Mouse (Mus musculus): Measurements from ENCODE around the gene Osbp2. TPM values are rescaled to one million over a fixed set of nuclear protein-coding genes. Genes with fewer than 3 reads are reported as not detected.
A peak's percentile ranks its signal among the peaks of the same experiment; 100 is the strongest.

Gene Osbp2
- polyA plus RNA-seq, 1 experiment from 2014 or later: 0.93 TPM

GRCm38 (mm10) chr11:3731469-3731868 is 132.2 kb downstream of the Osbp2 start:
- no peaks in the 10 kb centered on the region for H3K9me3 ChIP-seq (ENCODE audit: control insufficient read depth, low read length)
- H3K4me3 ChIP-seq (ENCODE audit: low read depth, low read length): no peak overlapping the region
- no peak for DNase-seq (ENCODE audit: low spot score)
- H3K4me2 ChIP-seq (ENCODE audit: low read depth, low read length): no peak overlapping the region
- no peak overlapping the region for H3K27ac ChIP-seq (replicated peaks; ENCODE audit: low read depth, low read length)
- H3K4me1 ChIP-seq (ENCODE audit: control insufficient read depth, insufficient read depth, low read length): no peaks in the 10 kb centered on the region
- 89% methylated on average over 4 of the region's 4 CpGs for WGBS
- H3K36me3 ChIP-seq (ENCODE audit: control insufficient read depth, insufficient read depth, low read length): no peaks in the 10 kb centered on the region
- no peak for ATAC-seq (ENCODE audit: low read depth)
- no peak overlapping the region for H3K9ac ChIP-seq (ENCODE audit: low read depth, low read length)
- H3K27me3 ChIP-seq (replicated peaks; ENCODE audit: control insufficient read depth, insufficient read depth, low read length): no peaks in the 10 kb centered on the region

GRCm38 (mm10) chr11:3727438-3728105 is 136.1 kb downstream of the Osbp2 start:
- ATAC-seq (ENCODE audit: low read depth) (no peak), DNase-seq (ENCODE audit: low spot score) (no peak)
- WGBS: 61% methylated on average over 9 of the region's 9 CpGs
- H3K9me3 ChIP-seq (ENCODE audit: control insufficient read depth, low read length): no peaks in the 10 kb centered on the region
- no peak overlapping the region for H3K4me2 ChIP-seq (ENCODE audit: low read depth, low read length)
- no peaks in the 10 kb centered on the region for H3K27me3 ChIP-seq (replicated peaks; ENCODE audit: control insufficient read depth, insufficient read depth, low read length)
- H3K4me1 ChIP-seq (ENCODE audit: control insufficient read depth, insufficient read depth, low read length): no peaks in the 10 kb centered on the region
- H3K9ac ChIP-seq (ENCODE audit: low read depth, low read length): no peak overlapping the region
- H3K4me3 ChIP-seq (ENCODE audit: low read depth, low read length): no peak overlapping the region
- no peak overlapping the region for H3K27ac ChIP-seq (replicated peaks; ENCODE audit: low read depth, low read length)
- H3K36me3 ChIP-seq (ENCODE audit: control insufficient read depth, insufficient read depth, low read length): no peaks in the 10 kb centered on the region

- ATAC-seq (ENCODE audit: low read depth): no peak
- H3K4me1 ChIP-seq (ENCODE audit: control insufficient read depth, insufficient read depth, low read length): 0 out of 2 replicates have a peak, but pooled peaks cover 3% of the 10 kb centered on the region
- H3K9me3 ChIP-seq (ENCODE audit: control insufficient read depth, low read length): no peaks in the 10 kb centered on the region
- WGBS: 61% methylated on average over 10 of the region's 10 CpGs
- no peak overlapping the region for H3K4me3 ChIP-seq (ENCODE audit: low read depth, low read length)
- no peak overlapping the region for H3K9ac ChIP-seq (ENCODE audit: low read depth, low read length)
- no peak overlapping the region for H3K4me2 ChIP-seq (ENCODE audit: low read depth, low read length)
- H3K27ac ChIP-seq (replicated peaks; ENCODE audit: low read depth, low read length): no peak overlapping the region
- H3K27me3 ChIP-seq (replicated peaks; ENCODE audit: control insufficient read depth, insufficient read depth, low read length): no peaks in the 10 kb centered on the region
- no peak for DNase-seq (ENCODE audit: low spot score)
- H3K36me3 ChIP-seq (ENCODE audit: control insufficient read depth, insufficient read depth, low read length): no peaks in the 10 kb centered on the region
Observed at GRCm38 (mm10) chr11:3725331-3726054, 138.2 kb downstream of the Osbp2 start.

- DNase-seq (ENCODE audit: low spot score) (no peak), ATAC-seq (ENCODE audit: low read depth) (no peak)
- Histone ChIP-seq H3K4me2 (ENCODE audit: low read depth, low read length) (no peak overlapping the region), H3K27ac (replicated peaks; ENCODE audit: low read depth, low read length) (no peak overlapping the region), H3K4me1 (ENCODE audit: control insufficient read depth, insufficient read depth, low read length) (0 out of 2 replicates have a peak, but pooled peaks cover 3% of the 10 kb centered on the region), H3K9me3 (ENCODE audit: control insufficient read depth, low read length) (no peaks in the 10 kb centered on the region), H3K4me3 (ENCODE audit: low read depth, low read length) (no peak overlapping the region), H3K27me3 (replicated peaks; ENCODE audit: control insufficient read depth, insufficient read depth, low read length) (no peaks in the 10 kb centered on the region), H3K9ac (ENCODE audit: low read depth, low read length) (no peak overlapping the region), H3K36me3 (ENCODE audit: control insufficient read depth, insufficient read depth, low read length) (no peaks in the 10 kb centered on the region)
- WGBS: 72% methylated on average over 5 of the region's 5 CpGs
Observed at GRCm38 (mm10) chr11:3724726-3725125, 139.0 kb downstream of the Osbp2 start.

DNA sequence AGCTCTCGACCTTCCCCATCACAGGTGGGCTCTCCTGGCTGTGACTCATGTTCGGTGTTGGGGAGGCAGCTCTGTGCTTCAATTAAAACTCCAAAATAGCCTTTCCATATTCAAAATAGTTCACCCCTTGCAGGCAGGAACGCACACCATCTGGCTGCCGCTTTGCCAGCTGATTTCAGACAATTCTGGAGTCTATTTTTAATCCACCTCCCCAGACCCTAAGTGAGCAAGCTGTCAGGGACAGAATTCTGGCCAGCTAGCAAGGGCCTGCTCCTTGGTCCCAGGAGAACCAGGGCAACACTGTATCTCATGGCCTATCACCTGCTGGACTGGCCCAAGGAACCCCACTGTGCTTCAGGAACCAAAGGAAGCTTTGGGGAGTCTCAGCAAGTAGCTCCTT is 139.8 kb downstream of the Osbp2 start:
- Histone ChIP-seq H3K9ac (ENCODE audit: low read depth, low read length) (no peak overlapping the region), H3K27ac (replicated peaks; ENCODE audit: low read depth, low read length) (no peak overlapping the region), H3K9me3 (ENCODE audit: control insufficient read depth, low read length) (no peaks in the 10 kb centered on the region), H3K36me3 (ENCODE audit: control insufficient read depth, insufficient read depth, low read length) (no peaks in the 10 kb centered on the region), H3K4me3 (ENCODE audit: low read depth, low read length) (no peak overlapping the region), H3K4me2 (ENCODE audit: low read depth, low read length) (no peak overlapping the region), H3K4me1 (ENCODE audit: control insufficient read depth, insufficient read depth, low read length) (0 out of 2 replicates have a peak, but pooled peaks cover 3% of the 10 kb centered on the region), H3K27me3 (replicated peaks; ENCODE audit: control insufficient read depth, insufficient read depth, low read length) (no peaks in the 10 kb centered on the region)
- ATAC-seq (ENCODE audit: low read depth) (no peak), DNase-seq (ENCODE audit: low spot score) (no peak)
- 76% methylated on average over 4 of the region's 4 CpGs for WGBS

DNA sequence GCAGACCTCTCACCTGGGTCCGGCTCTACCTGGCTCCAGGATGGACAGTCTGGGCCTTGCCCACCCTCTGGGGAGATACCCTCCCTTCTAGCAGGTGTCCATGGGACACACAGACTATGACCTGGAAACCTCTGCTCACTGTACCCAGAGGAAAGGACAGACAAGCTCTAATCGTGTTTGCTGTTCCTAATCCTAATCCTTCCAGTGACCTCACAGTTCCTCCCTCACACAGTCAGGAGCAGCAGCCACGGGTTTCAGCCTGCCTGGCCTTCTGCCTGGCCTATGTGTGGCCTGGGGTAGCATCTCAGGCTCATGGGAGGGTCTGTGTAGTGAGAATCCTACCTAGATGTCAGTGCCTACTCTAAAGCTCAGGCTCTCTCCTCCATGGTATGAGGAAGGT is 140.8 kb downstream of the Osbp2 start:
- DNase-seq (ENCODE audit: low spot score) (no peak), ATAC-seq (ENCODE audit: low read depth) (no peak)
- no peaks in the 10 kb centered on the region for H3K9me3 ChIP-seq (ENCODE audit: control insufficient read depth, low read length)
- no peaks in the 10 kb centered on the region for H3K27me3 ChIP-seq (replicated peaks; ENCODE audit: control insufficient read depth, insufficient read depth, low read length)
- WGBS: 58% methylated on average over 3 of the region's 3 CpGs
- H3K9ac ChIP-seq (ENCODE audit: low read depth, low read length): no peak overlapping the region
- no peaks in the 10 kb centered on the region for H3K36me3 ChIP-seq (ENCODE audit: control insufficient read depth, insufficient read depth, low read length)
- no peak overlapping the region for H3K4me2 ChIP-seq (ENCODE audit: low read depth, low read length)
- no peak overlapping the region for H3K27ac ChIP-seq (replicated peaks; ENCODE audit: low read depth, low read length)
- no peak overlapping the region for H3K4me3 ChIP-seq (ENCODE audit: low read depth, low read length)
- 0 out of 2 replicates have a peak, but pooled peaks cover 3% of the 10 kb centered on the region for H3K4me1 ChIP-seq (ENCODE audit: control insufficient read depth, insufficient read depth, low read length)

GRCm38 (mm10) chr11:3722036-3722435 is 141.7 kb downstream of the Osbp2 start:
- Histone ChIP-seq H3K4me3 (ENCODE audit: low read depth, low read length) (no peak overlapping the region), H3K27me3 (replicated peaks; ENCODE audit: control insufficient read depth, insufficient read depth, low read length) (no peaks in the 10 kb centered on the region), H3K4me2 (ENCODE audit: low read depth, low read length) (no peak overlapping the region), H3K4me1 (ENCODE audit: control insufficient read depth, insufficient read depth, low read length) (0 out of 2 replicates have a peak, but pooled peaks cover 3% of the 10 kb centered on the region), H3K9me3 (ENCODE audit: control insufficient read depth, low read length) (no peaks in the 10 kb centered on the region), H3K27ac (replicated peaks; ENCODE audit: low read depth, low read length) (no peak overlapping the region), H3K9ac (ENCODE audit: low read depth, low read length) (no peak overlapping the region), H3K36me3 (ENCODE audit: control insufficient read depth, insufficient read depth, low read length) (no peaks in the 10 kb centered on the region)
- peak; percentile 55; the same call in 1 of the 2 replicates for ATAC-seq (ENCODE audit: low read depth)
- no peak for DNase-seq (ENCODE audit: low spot score)
- WGBS: 59% methylated on average over 3 of the region's 3 CpGs

DNA sequence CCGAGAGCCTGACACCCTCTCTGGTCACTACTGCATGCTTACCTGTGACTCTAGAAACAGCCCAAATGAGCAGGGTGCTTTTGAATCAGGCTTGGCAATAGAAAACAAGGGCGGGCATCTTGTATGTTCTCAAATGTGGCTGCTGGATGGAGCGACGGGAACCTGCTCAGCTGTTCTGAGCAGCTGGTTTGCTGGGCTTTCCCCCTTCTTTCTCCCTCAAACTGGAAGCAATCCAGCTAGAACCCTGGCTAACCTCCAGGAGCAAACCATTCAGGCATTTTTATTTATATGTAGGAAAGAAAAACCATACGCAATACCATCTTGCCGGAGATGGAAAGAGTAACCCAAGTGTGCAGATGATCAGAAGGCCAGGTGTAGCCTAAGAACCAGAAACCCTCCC is 147.0 kb downstream of the Osbp2 start:
- no peak for ATAC-seq (ENCODE audit: low read depth)
- Histone ChIP-seq H3K36me3 (ENCODE audit: control insufficient read depth, insufficient read depth, low read length) (no peaks in the 10 kb centered on the region), H3K4me1 (ENCODE audit: control insufficient read depth, insufficient read depth, low read length) (no peaks in the 10 kb centered on the region), H3K4me2 (ENCODE audit: low read depth, low read length) (no peak overlapping the region), H3K27ac (replicated peaks; ENCODE audit: low read depth, low read length) (no peak overlapping the region), H3K9me3 (ENCODE audit: control insufficient read depth, low read length) (no peaks in the 10 kb centered on the region), H3K9ac (ENCODE audit: low read depth, low read length) (no peak overlapping the region), H3K27me3 (replicated peaks; ENCODE audit: control insufficient read depth, insufficient read depth, low read length) (no peaks in the 10 kb centered on the region), H3K4me3 (ENCODE audit: low read depth, low read length) (no peak overlapping the region)
- WGBS: 56% methylated on average over 6 of the region's 6 CpGs
- peak; percentile 54 for DNase-seq (ENCODE audit: low spot score)
